Mouse (Mus musculus): ENCODE data around the gene Abhd17a. TPM values are rescaled to one million over a fixed set of nuclear protein-coding genes. Genes with fewer than 3 reads are reported as not detected.
A peak's percentile ranks its signal among the peaks of the same experiment; 100 is the strongest.

Gene Abhd17a
- total RNA-seq, 1 experiment, result 67.9 TPM

DNA sequence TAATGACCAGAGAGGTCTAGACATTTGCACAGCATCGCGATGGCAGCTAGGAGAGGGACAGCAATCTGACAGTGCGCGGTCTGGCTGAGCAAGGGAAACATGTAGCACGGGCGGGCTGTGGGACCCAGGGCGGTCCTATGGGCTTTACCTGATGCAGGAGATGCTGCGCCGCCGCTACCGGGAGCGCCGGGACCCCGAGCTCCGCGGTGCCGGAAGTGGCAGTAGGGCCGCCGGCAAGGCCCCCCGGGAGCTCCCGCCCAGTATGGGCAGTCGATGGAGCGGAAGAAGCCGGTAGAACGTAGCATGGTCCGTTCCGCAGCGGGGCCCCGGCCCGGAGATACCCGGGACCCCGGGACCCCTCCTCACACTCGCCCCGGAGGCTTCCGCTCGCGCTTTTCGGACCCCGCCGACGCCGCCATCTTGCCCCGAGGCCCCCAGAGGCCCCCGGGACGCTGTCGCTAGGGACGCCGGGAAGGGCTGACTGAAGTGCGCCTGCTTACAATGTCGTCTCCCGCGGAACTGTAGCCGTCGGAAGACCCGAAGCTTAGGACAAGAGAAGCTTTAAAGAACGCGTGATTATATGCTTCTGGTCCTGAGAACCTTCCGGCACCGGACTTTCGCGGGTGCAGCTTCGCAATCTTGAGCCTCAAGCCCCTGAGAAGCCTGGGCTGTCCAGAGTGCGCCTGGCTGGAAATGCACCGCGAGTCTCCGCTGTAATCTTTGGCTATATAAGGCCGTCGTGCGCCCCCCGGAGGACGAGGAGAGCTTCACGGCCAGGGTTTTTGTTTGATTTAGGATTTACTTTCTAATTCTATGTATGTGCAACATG, 28.8 kb downstream of the Abhd17a start, which contains the start of gene Rexo1:
Rexo1 (minus strand) TSS at position 445 of the 829 bp plus-strand sequence.
- peak; percentile 90 for DNase-seq (ENCODE audit: low read depth, low spot score)

DNA sequence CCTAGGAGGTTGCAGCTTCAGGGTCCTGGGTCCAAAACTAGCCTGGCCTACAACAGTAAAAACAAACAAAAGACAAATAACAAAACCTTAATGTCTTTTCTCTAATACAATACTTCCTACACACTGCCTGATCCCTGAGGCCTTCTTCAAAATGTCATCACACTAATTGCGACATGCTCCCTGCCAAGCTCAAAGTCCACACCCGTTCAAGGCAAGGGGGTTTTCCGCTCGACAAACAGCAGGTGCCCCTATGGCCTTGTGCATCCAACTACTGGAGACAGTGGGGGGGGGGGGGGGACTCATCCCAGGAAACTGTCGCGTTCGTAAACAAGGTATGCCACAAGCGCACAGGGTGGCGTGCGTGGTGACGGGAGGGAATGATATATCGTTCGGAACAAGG, 29.5 kb downstream of the Abhd17a start:
- no peaks in the 10 kb centered on the region for H3K9me3 ChIP-seq (ENCODE audit: control insufficient read depth, insufficient read depth, low read depth, low read length)
- no peak for DNase-seq (ENCODE audit: low read depth, low spot score)
- peak overlapping the region; percentile 94 to 98 for H3K4me3 ChIP-seq (ENCODE audit: insufficient read depth in 1 of 2, low read depth in 1 of 2, low read length in 2 of 2, poor library complexity in 1 of 2, severe bottlenecking in 1 of 2)
- TF ChIP-seq ZC3H11A (IDR thresholded peaks at IDR 0.05; ENCODE audit: borderline replicate concordance, low read depth, low read length) (no peak), HCFC1 (IDR thresholded peaks at IDR 0.05; ENCODE audit: borderline replicate concordance, insufficient read depth, low read length) (no peak), CHD2 (IDR thresholded peaks at IDR 0.05; ENCODE audit: low read depth, low read length) (no peak), MAFK (IDR thresholded peaks at IDR 0.05; ENCODE audit: insufficient read depth, low read depth, low read length) (no peak), ZNF384 (IDR thresholded peaks at IDR 0.05; ENCODE audit: low read depth, low read length) (no peak)
- peak overlapping the region; percentile 92 for H3K9ac ChIP-seq (ENCODE audit: insufficient read depth, low read depth, low read length, poor library complexity, severe bottlenecking)
- in situ Hi-C loops (cut with MboI; ENCODE audit: low sequenced_read_pairs in 2 of 2, unreplicated experiment in 2 of 2), result no loop called here
- H3K27ac ChIP-seq (ENCODE audit: insufficient read depth, low read depth, low read length, poor library complexity, severe bottlenecking), result no peak overlapping the region
- peaks cover under 1% of the 10 kb centered on the region; the same call in 1 of the 2 replicates for H3K36me3 ChIP-seq (ENCODE audit: control insufficient read depth, insufficient read depth, low read length, poor library complexity, severe bottlenecking)
- H3K4me1 ChIP-seq (ENCODE audit: control insufficient read depth in 2 of 2, insufficient read depth in 2 of 2, low read length in 2 of 2, poor library complexity in 1 of 2), result peaks cover 5 to 12% of the 10 kb centered on the region in 2 experiments; a peak in 2 of 4 replicates

More for the DNA sequence above, 28.8 kb downstream of the Abhd17a start, which contains the start of gene Rexo1:
- H3K9me3 ChIP-seq (ENCODE audit: control insufficient read depth, insufficient read depth, low read depth, low read length), result no peaks in the 10 kb centered on the region
- H3K4me3 ChIP-seq (ENCODE audit: insufficient read depth in 1 of 2, low read depth in 1 of 2, low read length in 2 of 2, poor library complexity in 1 of 2, severe bottlenecking in 1 of 2), result peak within 1 kb of the TSS; percentile 94 to 98
- peaks cover 5 to 14% of the 10 kb centered on the region in 2 experiments; a peak in 2 of 4 replicates for H3K4me1 ChIP-seq (ENCODE audit: control insufficient read depth in 2 of 2, insufficient read depth in 2 of 2, low read length in 2 of 2, poor library complexity in 1 of 2)
- TF ChIP-seq HCFC1 (IDR thresholded peaks at IDR 0.05; ENCODE audit: borderline replicate concordance, insufficient read depth, low read length) (peak; percentile 78), CHD2 (IDR thresholded peaks at IDR 0.05; ENCODE audit: low read depth, low read length) (no peak)
- peak within 1 kb of the TSS; percentile 87 for H3K27ac ChIP-seq (ENCODE audit: insufficient read depth, low read depth, low read length, poor library complexity, severe bottlenecking)
- peak within 1 kb of the TSS; percentile 92 for H3K9ac ChIP-seq (ENCODE audit: insufficient read depth, low read depth, low read length, poor library complexity, severe bottlenecking)
- H3K36me3 ChIP-seq (ENCODE audit: control insufficient read depth, insufficient read depth, low read length, poor library complexity, severe bottlenecking), result peaks cover 2% of the 10 kb centered on the region; the same call in 1 of the 2 replicates
- in situ Hi-C loops (cut with MboI; ENCODE audit: low sequenced_read_pairs in 2 of 2, unreplicated experiment in 2 of 2), result no loop called here

- in situ Hi-C loops (cut with MboI; ENCODE audit: low sequenced_read_pairs in 2 of 2, unreplicated experiment in 2 of 2), result no loop called here
- no peak overlapping the region for H3K4me3 ChIP-seq (ENCODE audit: insufficient read depth in 1 of 2, low read depth in 1 of 2, low read length in 2 of 2, poor library complexity in 1 of 2, severe bottlenecking in 1 of 2)
- DNase-seq (ENCODE audit: low read depth, low spot score), result no peak
- no peak overlapping the region; the same call in 1 of the 2 replicates for H3K9ac ChIP-seq (ENCODE audit: insufficient read depth, low read depth, low read length, poor library complexity, severe bottlenecking)
- TF ChIP-seq CHD2 (IDR thresholded peaks at IDR 0.05; ENCODE audit: low read depth, low read length), result no peak
- TF ChIP-seq HCFC1 (IDR thresholded peaks at IDR 0.05; ENCODE audit: borderline replicate concordance, insufficient read depth, low read length), result no peak
- no peak for TF ChIP-seq ZC3H11A (IDR thresholded peaks at IDR 0.05; ENCODE audit: borderline replicate concordance, low read depth, low read length)
- no peak for TF ChIP-seq ZNF384 (IDR thresholded peaks at IDR 0.05; ENCODE audit: low read depth, low read length)
- peaks cover 5 to 13% of the 10 kb centered on the region in 2 experiments; a peak in 2 of 4 replicates for H3K4me1 ChIP-seq (ENCODE audit: control insufficient read depth in 2 of 2, insufficient read depth in 2 of 2, low read length in 2 of 2, poor library complexity in 1 of 2)
- H3K27ac ChIP-seq (ENCODE audit: insufficient read depth, low read depth, low read length, poor library complexity, severe bottlenecking), result no peak overlapping the region
- no peaks in the 10 kb centered on the region for H3K9me3 ChIP-seq (ENCODE audit: control insufficient read depth, insufficient read depth, low read depth, low read length)
- H3K36me3 ChIP-seq (ENCODE audit: control insufficient read depth, insufficient read depth, low read length, poor library complexity, severe bottlenecking), result no peaks in the 10 kb centered on the region; the same call in 1 of the 2 replicates
These were observed 30.7 kb downstream of the Abhd17a start for GRCm38 (mm10) chr10:80559431-80559830.

DNA sequence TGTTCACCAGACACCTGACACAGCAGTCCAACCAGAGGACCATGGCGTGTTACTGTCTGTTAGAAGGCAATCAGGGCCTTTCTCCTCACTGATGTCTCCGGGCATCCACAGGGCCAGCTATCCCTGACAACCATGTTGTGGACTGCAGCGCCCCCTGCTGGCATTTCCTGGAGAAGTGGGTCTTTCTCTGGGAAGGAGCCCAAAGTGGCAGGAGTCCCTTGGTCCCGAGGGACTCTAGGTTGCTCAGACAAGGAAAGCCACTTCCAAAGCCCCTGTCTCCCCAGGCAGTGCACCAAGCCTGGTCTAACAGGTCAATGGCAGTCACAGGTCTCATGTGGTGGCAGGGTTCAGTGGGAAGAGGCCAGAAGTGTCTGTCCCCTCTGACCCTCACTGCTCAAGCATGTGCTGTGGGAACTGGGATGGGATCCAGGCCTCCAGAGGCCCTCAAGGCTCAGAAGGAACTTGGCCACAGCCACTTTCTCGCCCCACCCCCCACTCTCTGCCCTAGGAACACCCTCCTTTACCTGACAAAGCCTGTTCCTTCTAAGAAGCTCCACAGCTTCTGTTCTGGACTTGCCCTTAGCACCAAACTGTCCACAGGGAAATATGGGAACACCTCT, 32.7 kb downstream of the Abhd17a start:
- 0 out of 2 replicates have a peak overlapping the region, but pooled peaks have one; percentile 23 for H3K9ac ChIP-seq (ENCODE audit: insufficient read depth, low read depth, low read length, poor library complexity, severe bottlenecking)
- no peak overlapping the region for H3K27ac ChIP-seq (ENCODE audit: insufficient read depth, low read depth, low read length, poor library complexity, severe bottlenecking)
- peak; percentile 72 for DNase-seq (ENCODE audit: low read depth, low spot score)
- H3K4me3 ChIP-seq (ENCODE audit: insufficient read depth in 1 of 2, low read depth in 1 of 2, low read length in 2 of 2, poor library complexity in 1 of 2, severe bottlenecking in 1 of 2), result no peak overlapping the region
- no peaks in the 10 kb centered on the region; the same call in 1 of the 2 replicates for H3K36me3 ChIP-seq (ENCODE audit: control insufficient read depth, insufficient read depth, low read length, poor library complexity, severe bottlenecking)
- in situ Hi-C loops (cut with MboI; ENCODE audit: low sequenced_read_pairs in 2 of 2, unreplicated experiment in 2 of 2), result no loop called here
- no peaks in the 10 kb centered on the region for H3K9me3 ChIP-seq (ENCODE audit: control insufficient read depth, insufficient read depth, low read depth, low read length)
- peaks cover 5 to 16% of the 10 kb centered on the region in 2 experiments; a peak in 2 of 4 replicates for H3K4me1 ChIP-seq (ENCODE audit: control insufficient read depth in 2 of 2, insufficient read depth in 2 of 2, low read length in 2 of 2, poor library complexity in 1 of 2)
- TF ChIP-seq ZNF384 (IDR thresholded peaks at IDR 0.05; ENCODE audit: low read depth, low read length), result no peak
- TF ChIP-seq ZC3H11A (IDR thresholded peaks at IDR 0.05; ENCODE audit: borderline replicate concordance, low read depth, low read length), result peak; percentile 20; the same call in 1 of the 2 replicates
- no peak for TF ChIP-seq HCFC1 (IDR thresholded peaks at IDR 0.05; ENCODE audit: borderline replicate concordance, insufficient read depth, low read length)
- TF ChIP-seq MAFK (IDR thresholded peaks at IDR 0.05; ENCODE audit: insufficient read depth, low read depth, low read length), result no peak
- TF ChIP-seq CHD2 (IDR thresholded peaks at IDR 0.05; ENCODE audit: low read depth, low read length), result no peak

Measured in ES-E14 (cell line).